Mouse (Mus musculus): ENCODE data around the gene Olfr959. TPM values are rescaled to one million over a fixed set of nuclear protein-coding genes. Genes with fewer than 3 reads are reported as not detected.

Olfr959 gene
- not detected in 2 replicates for total RNA-seq (2014; rRNA removed; ENCODE audit: low replicate concordance)
- polyA plus RNA-seq (2015; fragmentation: Nextera tagmentation; extraction: Ambion mirVana): not detected in 2 replicates

DNA sequence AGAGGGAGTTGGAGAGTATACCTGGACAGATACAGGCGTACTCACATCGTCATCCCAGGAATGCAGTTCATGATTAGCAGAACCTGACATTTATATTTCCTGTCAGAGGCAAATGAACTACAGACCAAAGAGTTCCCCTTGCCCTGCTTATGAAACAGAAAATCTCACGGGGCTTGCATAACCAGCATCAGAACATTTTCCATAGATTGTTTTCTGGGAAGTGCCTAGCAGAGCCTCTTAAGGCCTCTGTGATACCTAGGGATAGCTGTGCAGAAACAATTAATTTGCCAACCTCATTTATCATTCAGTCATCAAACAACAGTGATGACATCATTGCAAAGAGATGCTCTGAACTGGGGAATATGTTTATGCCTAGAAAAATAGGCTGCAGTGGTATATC lies at the start of gene Olfr959:
Olfr959 (minus strand) TSS at position 101 of the 400 bp plus-strand sequence.
- 43% methylated on average over 3 of the region's 3 CpGs for WGBS
- Histone ChIP-seq H3K4me3 (ENCODE audit: low read depth, low read length) (no peak within 1 kb of the TSS), H3K4me1 (ENCODE audit: control insufficient read depth, insufficient read depth) (no peaks in the 10 kb centered on the region), H3K36me3 (replicated peaks; ENCODE audit: control insufficient read depth, insufficient read depth, low read length) (no peaks in the 10 kb centered on the region), H3K9me3 (replicated peaks; ENCODE audit: control insufficient read depth, low read length) (no peaks in the 10 kb centered on the region), H3K27me3 (ENCODE audit: control insufficient read depth, insufficient read depth, low read length) (no peaks in the 10 kb centered on the region), H3K4me2 (ENCODE audit: low read depth, low read length) (no peak within 1 kb of the TSS), H3K27ac (ENCODE audit: low read depth) (no peak within 1 kb of the TSS), H3K9ac (replicated peaks; ENCODE audit: low read depth, low read length) (no peak within 1 kb of the TSS)
- ATAC-seq (ENCODE audit: insufficient read depth, low read depth) (no peak), DNase-seq (ENCODE audit: low spot score) (no peak)
- TF ChIP-seq EP300 (IDR thresholded peaks at IDR 0.05; ENCODE audit: low read depth) (no peak), CTCF (IDR thresholded peaks at IDR 0.05; ENCODE audit: low read depth) (no peak)

DNA sequence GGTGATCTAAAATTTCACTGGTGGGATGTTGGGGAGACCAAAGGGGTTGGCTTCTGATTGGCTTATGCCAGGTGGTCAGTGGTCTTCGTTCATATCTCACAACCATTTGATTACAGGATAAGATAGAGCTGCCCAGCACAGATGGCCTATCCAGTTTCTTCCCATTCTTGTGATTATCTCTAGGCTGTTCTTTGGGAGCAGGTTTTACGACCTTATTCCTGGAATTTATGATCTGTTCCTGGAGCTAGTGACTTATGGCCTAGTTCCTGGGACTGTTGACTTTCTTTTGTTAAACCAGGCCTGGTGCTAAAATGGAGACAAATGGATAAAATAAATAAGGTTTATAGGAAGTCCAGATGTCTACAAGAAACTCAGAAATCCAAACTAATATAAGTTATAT lies 49.3 kb upstream of the Olfr959 start:
- no peaks in the 10 kb centered on the region for H3K4me1 ChIP-seq (ENCODE audit: control insufficient read depth, insufficient read depth)
- 47% methylated on average over 2 of the region's 2 CpGs for WGBS

DNA sequence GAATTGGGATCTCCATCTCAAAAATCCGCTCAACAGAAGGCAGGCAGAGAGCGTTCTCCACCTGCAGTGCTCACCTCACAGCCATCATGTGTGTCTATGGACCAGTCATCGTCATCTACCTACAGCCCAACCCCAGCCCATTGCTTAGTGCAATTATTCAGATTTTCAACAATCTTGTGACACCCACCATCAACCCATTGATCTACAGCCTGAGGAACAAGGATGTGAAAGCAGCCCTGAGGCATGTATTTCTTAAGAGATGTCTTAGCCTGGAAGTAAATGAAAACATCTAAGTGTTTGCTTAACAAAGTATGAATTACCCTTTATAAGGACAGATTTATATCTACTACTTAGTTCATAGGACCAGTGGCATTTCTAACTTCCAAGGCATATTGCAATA lies 48.4 kb upstream of the Olfr959 start:
- Histone ChIP-seq H3K9ac (replicated peaks; ENCODE audit: low read depth, low read length) (no peak overlapping the region), H3K9me3 (replicated peaks; ENCODE audit: control insufficient read depth, low read length) (no peaks in the 10 kb centered on the region), H3K4me1 (ENCODE audit: control insufficient read depth, insufficient read depth) (no peaks in the 10 kb centered on the region), H3K27ac (ENCODE audit: low read depth) (no peak overlapping the region), H3K36me3 (replicated peaks; ENCODE audit: control insufficient read depth, insufficient read depth, low read length) (no peaks in the 10 kb centered on the region), H3K4me3 (ENCODE audit: low read depth, low read length) (no peak overlapping the region), H3K27me3 (ENCODE audit: control insufficient read depth, insufficient read depth, low read length) (no peaks in the 10 kb centered on the region), H3K4me2 (ENCODE audit: low read depth, low read length) (no peak overlapping the region)
- DNase-seq (ENCODE audit: low spot score) (no peak), ATAC-seq (ENCODE audit: insufficient read depth, low read depth) (no peak)
- 73% methylated on average over 3 of the region's 3 CpGs for WGBS
- no peak for TF ChIP-seq EP300 (IDR thresholded peaks at IDR 0.05; ENCODE audit: low read depth)
- no peak for TF ChIP-seq CTCF (IDR thresholded peaks at IDR 0.05; ENCODE audit: low read depth)

More for the DNA sequence above, 49.3 kb upstream of the Olfr959 start:
- Histone ChIP-seq H3K9me3 (replicated peaks; ENCODE audit: control insufficient read depth, low read length) (no peaks in the 10 kb centered on the region), H3K4me2 (ENCODE audit: low read depth, low read length) (no peak overlapping the region), H3K27ac (ENCODE audit: low read depth) (no peak overlapping the region), H3K36me3 (replicated peaks; ENCODE audit: control insufficient read depth, insufficient read depth, low read length) (no peaks in the 10 kb centered on the region), H3K27me3 (ENCODE audit: control insufficient read depth, insufficient read depth, low read length) (no peaks in the 10 kb centered on the region), H3K4me3 (ENCODE audit: low read depth, low read length) (no peak overlapping the region), H3K9ac (replicated peaks; ENCODE audit: low read depth, low read length) (no peak overlapping the region)
- no peak for DNase-seq (ENCODE audit: low spot score)
- TF ChIP-seq CTCF (IDR thresholded peaks at IDR 0.05; ENCODE audit: low read depth): no peak
- no peak for TF ChIP-seq EP300 (IDR thresholded peaks at IDR 0.05; ENCODE audit: low read depth)
- no peak for ATAC-seq (ENCODE audit: insufficient read depth, low read depth)

DNA sequence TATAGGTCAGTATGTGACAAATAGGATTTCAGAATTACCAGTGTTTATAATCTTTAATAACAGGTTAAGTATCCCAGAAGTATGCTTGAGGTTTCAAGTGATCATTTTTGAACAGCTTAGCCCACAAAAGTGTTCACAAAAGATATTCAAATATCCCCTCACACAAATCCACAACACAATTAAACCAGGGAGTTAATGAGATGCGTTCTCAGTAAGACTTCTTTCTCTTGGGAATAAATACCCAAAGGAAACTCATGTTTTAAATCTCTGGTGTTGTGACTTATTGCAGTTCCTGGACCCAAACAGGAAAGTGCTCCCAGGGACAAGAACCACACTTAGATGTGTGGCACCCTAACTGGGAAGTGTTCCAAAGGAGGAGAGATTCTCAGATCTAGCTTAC lies 45.7 kb upstream of the Olfr959 start, which contains the start of gene Olfr960:
Olfr960 (plus strand) TSS at position 301 of the 400 bp plus-strand sequence.
- Histone ChIP-seq H3K4me3 (ENCODE audit: low read depth, low read length) (no peak within 1 kb of the TSS), H3K27ac (ENCODE audit: low read depth) (no peak within 1 kb of the TSS), H3K27me3 (ENCODE audit: control insufficient read depth, insufficient read depth, low read length) (no peaks in the 10 kb centered on the region), H3K36me3 (replicated peaks; ENCODE audit: control insufficient read depth, insufficient read depth, low read length) (no peaks in the 10 kb centered on the region), H3K4me1 (ENCODE audit: control insufficient read depth, insufficient read depth) (no peaks in the 10 kb centered on the region), H3K4me2 (ENCODE audit: low read depth, low read length) (no peak within 1 kb of the TSS), H3K9me3 (replicated peaks; ENCODE audit: control insufficient read depth, low read length) (no peaks in the 10 kb centered on the region), H3K9ac (replicated peaks; ENCODE audit: low read depth, low read length) (no peak within 1 kb of the TSS)
- no peak for DNase-seq (ENCODE audit: low spot score)
- TF ChIP-seq EP300 (IDR thresholded peaks at IDR 0.05; ENCODE audit: low read depth): no peak
- no peak for TF ChIP-seq CTCF (IDR thresholded peaks at IDR 0.05; ENCODE audit: low read depth)
- ATAC-seq (ENCODE audit: insufficient read depth, low read depth): no peak
- 66% methylated on average over 1 of the region's 1 CpGs for WGBS

DNA sequence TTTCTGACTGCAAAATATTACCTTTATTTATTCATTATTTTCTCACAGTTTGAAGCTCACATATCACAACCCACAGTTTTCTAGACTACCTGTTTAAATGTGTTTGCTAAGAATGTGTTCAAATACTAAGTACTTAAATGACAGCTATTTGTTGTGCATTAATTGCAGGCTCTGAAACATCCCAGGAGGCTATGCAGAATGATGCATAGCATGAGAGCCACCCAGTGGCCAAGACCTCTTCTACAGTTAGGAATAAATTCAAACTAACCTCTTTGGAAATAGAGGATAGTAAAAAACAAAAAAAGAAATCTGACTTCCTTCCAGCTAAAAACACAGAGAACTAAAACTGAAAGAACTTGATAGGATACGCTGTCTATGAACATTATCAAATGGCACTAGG lies 36.6 kb upstream of the Olfr959 start:
- no peaks in the 10 kb centered on the region for H3K9me3 ChIP-seq (replicated peaks; ENCODE audit: control insufficient read depth, low read length)
- peak; percentile 61 for TF ChIP-seq CTCF (IDR thresholded peaks at IDR 0.05; ENCODE audit: low read depth)
- TF ChIP-seq EP300 (IDR thresholded peaks at IDR 0.05; ENCODE audit: low read depth): no peak
- H3K27ac ChIP-seq (ENCODE audit: low read depth): no peak overlapping the region
- H3K9ac ChIP-seq (replicated peaks; ENCODE audit: low read depth, low read length): no peak overlapping the region
- ATAC-seq (ENCODE audit: insufficient read depth, low read depth) (no peak), DNase-seq (ENCODE audit: low spot score) (no peak)
- 50% methylated on average over 1 of the region's 1 CpGs for WGBS
- H3K27me3 ChIP-seq (ENCODE audit: control insufficient read depth, insufficient read depth, low read length): no peaks in the 10 kb centered on the region
- H3K36me3 ChIP-seq (replicated peaks; ENCODE audit: control insufficient read depth, insufficient read depth, low read length): no peaks in the 10 kb centered on the region
- H3K4me2 ChIP-seq (ENCODE audit: low read depth, low read length): no peak overlapping the region
- no peaks in the 10 kb centered on the region for H3K4me1 ChIP-seq (ENCODE audit: control insufficient read depth, insufficient read depth)
- H3K4me3 ChIP-seq (ENCODE audit: low read depth, low read length): no peak overlapping the region

DNA sequence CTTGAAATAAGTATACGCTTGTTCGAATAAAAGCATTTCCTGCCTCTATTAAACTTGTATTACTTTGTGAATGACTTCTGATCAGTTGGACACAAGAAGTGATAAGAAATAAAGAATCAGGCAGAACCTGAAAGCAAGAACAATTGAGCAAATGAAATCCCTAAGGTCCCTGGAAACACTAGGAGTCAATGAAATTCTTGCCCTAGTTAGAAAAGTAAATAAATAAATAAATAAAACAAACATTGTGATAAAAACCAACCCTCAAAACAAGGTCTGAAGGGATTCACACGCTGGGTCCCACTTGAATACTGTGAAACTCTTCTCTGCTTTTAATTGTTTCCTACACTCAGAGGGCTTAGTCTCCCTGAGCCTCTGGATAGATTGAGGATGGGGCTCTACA lies 35.0 kb upstream of the Olfr959 start, which contains the start of gene Olfr148:
Olfr148 (plus strand) TSS at position 301 of the 400 bp plus-strand sequence.
- Histone ChIP-seq H3K9ac (replicated peaks; ENCODE audit: low read depth, low read length) (no peak within 1 kb of the TSS), H3K27me3 (ENCODE audit: control insufficient read depth, insufficient read depth, low read length) (no peaks in the 10 kb centered on the region), H3K27ac (ENCODE audit: low read depth) (no peak within 1 kb of the TSS), H3K4me2 (ENCODE audit: low read depth, low read length) (no peak within 1 kb of the TSS), H3K9me3 (replicated peaks; ENCODE audit: control insufficient read depth, low read length) (no peaks in the 10 kb centered on the region), H3K4me3 (ENCODE audit: low read depth, low read length) (no peak within 1 kb of the TSS), H3K4me1 (ENCODE audit: control insufficient read depth, insufficient read depth) (no peaks in the 10 kb centered on the region), H3K36me3 (replicated peaks; ENCODE audit: control insufficient read depth, insufficient read depth, low read length) (no peaks in the 10 kb centered on the region)
- no peak for TF ChIP-seq CTCF (IDR thresholded peaks at IDR 0.05; ENCODE audit: low read depth)
- TF ChIP-seq EP300 (IDR thresholded peaks at IDR 0.05; ENCODE audit: low read depth): no peak
- DNase-seq (ENCODE audit: low spot score) (no peak), ATAC-seq (ENCODE audit: insufficient read depth, low read depth) (no peak)
- 66% methylated on average over 3 of the region's 3 CpGs for WGBS
